Mouse (Mus musculus): ENCODE data around the gene Tep1.
"Not testable (repeated sequence)": the region's sequence is repeated elsewhere in the genome, so short reads cannot be mapped to it uniquely, and the experiment has no call there.

Gene Tep1

GRCm38 (mm10) chr14:50875591-50876230 is 5.4 kb upstream of the Tep1 start:
- Histone ChIP-seq H3K36me3 (ENCODE audit: insufficient read depth, low read length) (no peaks in the 10 kb centered on the region), H3K9me3 (ENCODE audit: low read length) (no peaks in the 10 kb centered on the region), H3K4me1 (replicated peaks; ENCODE audit: low read depth, low read length) (peaks cover 22% of the 10 kb centered on the region), H3K4me3 (replicated peaks; ENCODE audit: low read length) (no peak overlapping the region), H3K27me3 (ENCODE audit: insufficient read depth, low read length) (no peaks in the 10 kb centered on the region)
- TF ChIP-seq POU5F1 (IDR thresholded peaks at IDR 0.05; ENCODE audit: borderline replicate concordance, low read length), result no peak
- TF ChIP-seq NANOG (IDR thresholded peaks at IDR 0.05; ENCODE audit: borderline replicate concordance, low read length), result no peak
- TF ChIP-seq CTCF (conservative IDR thresholded peaks at IDR 0.05; ENCODE audit: low read length), result no peak

- Histone ChIP-seq H3K4me1 (replicated peaks; ENCODE audit: low read depth, low read length) (peaks cover 23% of the 10 kb centered on the region), H3K27me3 (ENCODE audit: insufficient read depth, low read length) (no peaks in the 10 kb centered on the region), H3K9me3 (ENCODE audit: low read length) (no peaks in the 10 kb centered on the region), H3K36me3 (ENCODE audit: insufficient read depth, low read length) (no peaks in the 10 kb centered on the region), H3K4me3 (replicated peaks; ENCODE audit: low read length) (no peak overlapping the region)
- TF ChIP-seq POU5F1 (IDR thresholded peaks at IDR 0.05; ENCODE audit: borderline replicate concordance, low read length) (no peak), CTCF (conservative IDR thresholded peaks at IDR 0.05; ENCODE audit: low read length) (no peak), NANOG (IDR thresholded peaks at IDR 0.05; ENCODE audit: borderline replicate concordance, low read length) (no peak)
Measured at GRCm38 (mm10) chr14:50875175-50875574, 4.8 kb upstream of the Tep1 start.

GRCm38 (mm10) chr14:50871284-50871683 is 924 bp upstream of the Tep1 start:
- TF ChIP-seq CTCF (conservative IDR thresholded peaks at IDR 0.05; ENCODE audit: low read length), result no peak
- peaks cover 21% of the 10 kb centered on the region for H3K4me1 ChIP-seq (replicated peaks; ENCODE audit: low read depth, low read length)
- H3K27me3 ChIP-seq (ENCODE audit: insufficient read depth, low read length), result no peaks in the 10 kb centered on the region
- H3K4me3 ChIP-seq (replicated peaks; ENCODE audit: low read length), result no peak overlapping the region
- H3K36me3 ChIP-seq (ENCODE audit: insufficient read depth, low read length), result peaks cover 18% of the 10 kb centered on the region
- H3K9me3 ChIP-seq (ENCODE audit: low read length), result no peaks in the 10 kb centered on the region

- peaks cover 23% of the 10 kb centered on the region for H3K36me3 ChIP-seq (ENCODE audit: insufficient read depth, low read length)
- no peaks in the 10 kb centered on the region for H3K27me3 ChIP-seq (ENCODE audit: insufficient read depth, low read length)
- TF ChIP-seq CTCF (conservative IDR thresholded peaks at IDR 0.05; ENCODE audit: low read length) (no peak), POU5F1 (IDR thresholded peaks at IDR 0.05; ENCODE audit: borderline replicate concordance, low read length) (no peak), NANOG (IDR thresholded peaks at IDR 0.05; ENCODE audit: borderline replicate concordance, low read length) (no peak)
- H3K9me3 ChIP-seq (ENCODE audit: low read length), result no peaks in the 10 kb centered on the region
- H3K4me1 ChIP-seq (replicated peaks; ENCODE audit: low read depth, low read length), result peaks cover 16% of the 10 kb centered on the region
- peak overlapping the region; percentile 81 for H3K4me3 ChIP-seq (replicated peaks; ENCODE audit: low read length)
Measured at GRCm38 (mm10) chr14:50870805-50871143, 414 bp upstream of the Tep1 start.

- H3K9me3 ChIP-seq (ENCODE audit: low read length), result no peaks in the 10 kb centered on the region
- H3K27me3 ChIP-seq (ENCODE audit: insufficient read depth, low read length), result no peaks in the 10 kb centered on the region
- no peak for TF ChIP-seq POU5F1 (IDR thresholded peaks at IDR 0.05; ENCODE audit: borderline replicate concordance, low read length)
- no peak for TF ChIP-seq NANOG (IDR thresholded peaks at IDR 0.05; ENCODE audit: borderline replicate concordance, low read length)
- no peak for TF ChIP-seq CTCF (conservative IDR thresholded peaks at IDR 0.05; ENCODE audit: low read length)
- H3K4me3 ChIP-seq (replicated peaks; ENCODE audit: low read length), result no peak overlapping the region
- peaks cover 15% of the 10 kb centered on the region for H3K4me1 ChIP-seq (replicated peaks; ENCODE audit: low read depth, low read length)
- H3K36me3 ChIP-seq (ENCODE audit: insufficient read depth, low read length), result peaks cover 28% of the 10 kb centered on the region
Measured at GRCm38 (mm10) chr14:50868656-50869055, 1.7 kb downstream of the Tep1 start.

- peaks cover 31% of the 10 kb centered on the region for H3K36me3 ChIP-seq (ENCODE audit: insufficient read depth, low read length)
- H3K9me3 ChIP-seq (ENCODE audit: low read length), result no peaks in the 10 kb centered on the region
- TF ChIP-seq NANOG (IDR thresholded peaks at IDR 0.05; ENCODE audit: borderline replicate concordance, low read length) (no peak), CTCF (conservative IDR thresholded peaks at IDR 0.05; ENCODE audit: low read length) (no peak), POU5F1 (IDR thresholded peaks at IDR 0.05; ENCODE audit: borderline replicate concordance, low read length) (no peak)
- peaks cover 19% of the 10 kb centered on the region for H3K4me1 ChIP-seq (replicated peaks; ENCODE audit: low read depth, low read length)
- no peak overlapping the region for H3K4me3 ChIP-seq (replicated peaks; ENCODE audit: low read length)
- H3K27me3 ChIP-seq (ENCODE audit: insufficient read depth, low read length), result no peaks in the 10 kb centered on the region
Measured at GRCm38 (mm10) chr14:50868211-50868610, 2.1 kb downstream of the Tep1 start.

GRCm38 (mm10) chr14:50866966-50867365 is 3.4 kb downstream of the Tep1 start:
- H3K4me1 ChIP-seq (replicated peaks; ENCODE audit: low read depth, low read length), result peaks cover 19% of the 10 kb centered on the region
- H3K4me3 ChIP-seq (replicated peaks; ENCODE audit: low read length), result no peak overlapping the region
- peaks cover 39% of the 10 kb centered on the region for H3K36me3 ChIP-seq (ENCODE audit: insufficient read depth, low read length)
- H3K9me3 ChIP-seq (ENCODE audit: low read length), result 0 out of 2 replicates have a peak, but pooled peaks cover 4% of the 10 kb centered on the region
- no peaks in the 10 kb centered on the region for H3K27me3 ChIP-seq (ENCODE audit: insufficient read depth, low read length)
- TF ChIP-seq POU5F1 (IDR thresholded peaks at IDR 0.05; ENCODE audit: borderline replicate concordance, low read length) (no peak), CTCF (conservative IDR thresholded peaks at IDR 0.05; ENCODE audit: low read length) (no peak), NANOG (IDR thresholded peaks at IDR 0.05; ENCODE audit: borderline replicate concordance, low read length) (no peak)

- H3K36me3 ChIP-seq (ENCODE audit: insufficient read depth, low read length), result peaks cover 53% of the 10 kb centered on the region
- H3K27me3 ChIP-seq (ENCODE audit: insufficient read depth, low read length); H3K4me3 ChIP-seq (replicated peaks; ENCODE audit: low read length); H3K4me1 ChIP-seq (replicated peaks; ENCODE audit: low read depth, low read length); H3K9me3 ChIP-seq (ENCODE audit: low read length): not testable (repeated sequence)
Measured at GRCm38 (mm10) chr14:50865005-50865404, 5.4 kb downstream of the Tep1 start.

- no peak for TF ChIP-seq CTCF (conservative IDR thresholded peaks at IDR 0.05; ENCODE audit: low read length)
- TF ChIP-seq NANOG (IDR thresholded peaks at IDR 0.05; ENCODE audit: borderline replicate concordance, low read length), result no peak
- no peak for TF ChIP-seq POU5F1 (IDR thresholded peaks at IDR 0.05; ENCODE audit: borderline replicate concordance, low read length)
- Histone ChIP-seq H3K4me3 (replicated peaks; ENCODE audit: low read length) (no peak overlapping the region), H3K4me1 (replicated peaks; ENCODE audit: low read depth, low read length) (peaks cover 4% of the 10 kb centered on the region; the same call in 1 of the 2 replicates), H3K9me3 (ENCODE audit: low read length) (peaks cover 7% of the 10 kb centered on the region; the same call in 1 of the 2 replicates), H3K36me3 (ENCODE audit: insufficient read depth, low read length) (peaks cover 59% of the 10 kb centered on the region), H3K27me3 (ENCODE audit: insufficient read depth, low read length) (no peaks in the 10 kb centered on the region)
Measured at GRCm38 (mm10) chr14:50862641-50863040, 7.7 kb downstream of the Tep1 start.

Data from E14TG2a.4 (cell line).